1 mouse cellular context compared by ENCODE assay signal in the genomic region with DNA sequence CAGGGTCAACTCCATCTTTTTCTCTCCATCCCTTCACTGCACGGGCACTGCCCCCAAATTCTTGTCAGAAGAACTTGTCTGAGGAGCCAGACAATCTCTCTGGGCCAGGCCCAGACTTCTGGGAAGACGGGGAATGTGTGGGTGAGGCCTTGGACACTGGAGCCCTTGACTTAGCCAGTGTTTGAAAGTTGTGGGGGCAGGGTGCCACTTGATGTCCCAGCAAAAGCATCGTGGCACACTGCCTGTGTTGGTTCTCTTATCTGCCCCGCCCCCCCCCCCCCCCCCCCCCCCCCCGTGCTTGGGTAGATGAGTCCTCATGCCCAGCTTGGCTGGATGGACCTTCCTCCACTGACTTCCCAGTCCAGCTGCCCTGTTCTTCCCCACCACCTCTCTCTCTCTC.
TF ChIP-seq lines count a peak whose summit lies in the region.

No protein-coding gene starts in this region.

TF ChIP-seq in MEL, 35 proteins besides CTCF, POLR2A, EP300 and RAD21:
- peak; percentile 58; the same call in 1 of the 2 replicates for TF ChIP-seq ZNF384 (IDR thresholded peaks at IDR 0.05; ENCODE audit: low read depth, low read length)
- no peak for TF ChIP-seq MYC (IDR thresholded peaks at IDR 0.05; ENCODE audit: low read depth, low read length)
- no peak for TF ChIP-seq NRF1 (IDR thresholded peaks at IDR 0.05; ENCODE audit: insufficient read depth, low read depth, low read length, poor library complexity, severe bottlenecking)
